Mouse (Mus musculus) heart, adult 2 months (tissue): ENCODE data around the gene Slc25a34. TPM values are rescaled to one million over a fixed set of nuclear protein-coding genes. Genes with fewer than 3 reads are reported as not detected.
A peak's percentile ranks its signal among the peaks of the same experiment; 100 is the strongest.

Source experiments
- DNase-seq, 2 experiments: peaks; one replicate each; pipeline ENCODE4 v3.0.0; 2021
- H3K27ac ChIP-seq: fragments of 200-600 bp; 2 replicates; pipeline ENCODE4 v1.8.1; 2022
- H3K27me3 ChIP-seq: fragments of 200-500 bp; 2 replicates; pipeline ENCODE4 v1.6.1; 2012; ENCODE audit warnings: mild to moderate bottlenecking, low read length, inconsistent platforms, mixed read lengths; ENCODE audit not compliant: control insufficient read depth, insufficient read depth
- H3K36me3 ChIP-seq: fragments of 200-500 bp; 2 replicates; pipeline ENCODE4 v1.6.1; 2012; ENCODE audit warnings: low read length, inconsistent platforms; ENCODE audit not compliant: control insufficient read depth, insufficient read depth
- H3K4me1 ChIP-seq: fragments of 200-500 bp; 2 replicates; pipeline ENCODE4 v1.6.1; 2011; ENCODE audit warnings: low read length; ENCODE audit not compliant: control insufficient read depth, insufficient read depth
- H3K4me3 ChIP-seq: fragments of 200-600 bp; 2 replicates; pipeline ENCODE4 v1.8.1; 2022
- H3K79me2 ChIP-seq: fragments of 200-500 bp; replicated peaks from 2 replicates; pipeline ENCODE4 v1.6.1; 2012; ENCODE audit warnings: mild to moderate bottlenecking, inconsistent platforms, low read length, moderate library complexity, mixed read lengths; ENCODE audit not compliant: control insufficient read depth, insufficient read depth
- H3K9ac ChIP-seq: fragments of 200-500 bp; 2 replicates; pipeline ENCODE4 v1.6.1; 2012; ENCODE audit warnings: low read depth, mild to moderate bottlenecking, control low read depth, inconsistent platforms, low read length, mixed read lengths
- CTCF ChIP-seq: fragments of 200-600 bp; IDR thresholded peaks from 2 replicates; pipeline ENCODE4 v1.8.1; 2022; ENCODE audit warnings: antibody characterized with exemption, mild to moderate bottlenecking, moderate library complexity
- EP300 ChIP-seq: fragments of 200-500 bp; IDR thresholded peaks from 2 replicates; pipeline ENCODE4 v1.6.1; 2011; ENCODE audit warnings: low read depth, low read length, control low read depth; ENCODE audit not compliant: insufficient read depth
- POLR2A ChIP-seq: fragments of 200-500 bp; IDR thresholded peaks from 2 replicates; pipeline ENCODE4 v1.6.1; 2011; ENCODE audit warnings: mild to moderate bottlenecking, low read depth, low read length, control low read depth; ENCODE audit not compliant: insufficient read depth
- WGBS: fragments of 180-500 bp; shearing (Covaris S2); methylation state at CpG from one replicate; pipeline ENCODE4 v1.1.7; 2018; 5-methylcytosine and 5-hydroxymethylcytosine counted together
- intact Hi-C: fragments of 180-260 bp; cut with DNase I; formaldehyde crosslinking; loops from one replicate; pipeline ENCODE4 v1.15.1; 2025
- polyA plus RNA-seq: library from polyadenylated mRNA; depleted of rRNA; stranded (reverse); fragments of >200 nt; gene quantifications from 2 replicates; pipeline ENCODE4 v1.2.3, GENCODE M21; 2012
- total RNA-seq, 2 experiments: library from RNA; stranded (reverse); gene quantifications; 2 replicates each; pipeline ENCODE4 v1.2.3; 2021

Gene Slc25a34
- total and polyA plus RNA-seq, 3 experiments: 118 to 183 (median 132) TPM

DNA sequence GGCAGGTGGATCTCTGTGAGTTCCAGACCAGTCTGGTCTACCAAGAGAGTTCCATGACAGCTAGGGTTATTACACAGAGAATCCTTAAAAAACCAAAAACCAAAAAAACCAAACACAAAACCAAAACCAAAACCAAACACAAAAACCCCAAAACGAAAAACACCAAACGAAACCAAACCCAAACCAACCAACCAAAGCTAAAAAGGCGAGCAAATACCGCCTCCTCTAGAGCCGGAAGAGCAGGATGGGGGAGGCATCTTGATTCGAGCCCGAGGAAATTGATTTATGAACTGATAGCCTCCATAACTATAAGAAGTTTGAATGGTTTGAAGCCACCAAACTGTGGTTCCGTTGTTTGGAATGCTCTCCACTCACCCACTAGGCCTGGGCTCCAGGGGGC, 39.7 kb downstream of the Slc25a34 start:
- Histone ChIP-seq H3K27me3 (no peaks in the 10 kb centered on the region), H3K79me2 (no peaks in the 10 kb centered on the region), H3K4me3 (no peak overlapping the region), H3K4me1 (no peaks in the 10 kb centered on the region), H3K36me3 (peaks cover 4% of the 10 kb centered on the region), H3K9ac (no peak overlapping the region), H3K27ac (no peak overlapping the region)
- TF ChIP-seq POLR2A (no peak), EP300 (no peak), CTCF (no peak)
- no peak for DNase-seq
- intact Hi-C loops: no loop called here
- 86% methylated on average over 8 of the region's 8 CpGs for WGBS

DNA sequence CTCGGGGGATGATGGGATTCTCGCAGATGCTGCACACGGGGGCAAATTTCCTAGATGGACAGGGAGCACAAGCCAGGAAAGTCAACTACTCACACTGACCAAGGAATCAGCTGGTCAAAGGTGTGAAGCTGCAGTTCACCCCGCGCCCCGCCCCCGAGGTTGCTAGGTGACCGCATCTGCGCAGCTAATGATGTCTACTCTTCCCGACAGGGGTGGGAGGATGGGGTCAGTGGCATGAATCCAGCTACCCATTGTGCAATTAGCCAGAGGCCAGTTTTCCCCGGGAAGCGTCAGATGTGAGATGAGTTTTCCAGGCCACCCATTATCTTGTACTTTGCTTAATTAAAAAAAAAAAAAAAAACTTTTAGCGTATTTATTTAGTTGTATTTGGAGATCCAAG, 42.6 kb downstream of the Slc25a34 start:
- H3K4me3 ChIP-seq: no peak overlapping the region
- H3K9ac ChIP-seq: no peak overlapping the region
- H3K36me3 ChIP-seq: peaks cover 3% of the 10 kb centered on the region
- H3K27me3 ChIP-seq: no peaks in the 10 kb centered on the region
- no peak for TF ChIP-seq EP300
- no peak for TF ChIP-seq CTCF
- TF ChIP-seq POLR2A: no peak
- WGBS: 71% methylated on average over 13 of the region's 13 CpGs
- no peaks in the 10 kb centered on the region for H3K4me1 ChIP-seq
- H3K27ac ChIP-seq: no peak overlapping the region
- intact Hi-C loops: no loop called here
- no peak for DNase-seq
- H3K79me2 ChIP-seq: no peaks in the 10 kb centered on the region

DNA sequence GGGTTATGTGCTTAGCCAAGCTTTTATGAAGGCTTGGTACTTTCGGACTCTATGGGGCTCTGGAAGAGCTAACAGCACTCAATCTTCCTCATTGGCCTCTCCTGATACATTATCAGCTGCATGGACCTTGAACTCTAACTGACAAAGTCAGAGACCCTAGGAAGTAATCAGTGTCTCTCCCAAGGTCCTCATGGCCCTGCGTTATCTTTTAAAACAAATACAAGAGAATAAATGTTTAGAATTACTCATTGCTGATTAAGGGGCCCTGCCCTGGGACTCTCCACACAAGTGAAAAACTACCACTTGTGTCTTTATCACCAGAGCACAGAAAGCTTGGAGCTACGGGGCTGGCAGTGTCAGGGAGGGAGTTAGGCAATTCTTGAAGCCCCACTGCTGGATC, 44.8 kb downstream of the Slc25a34 start:
- Histone ChIP-seq H3K79me2 (no peaks in the 10 kb centered on the region), H3K27me3 (no peaks in the 10 kb centered on the region), H3K36me3 (peaks cover 3% of the 10 kb centered on the region), H3K4me3 (no peak overlapping the region), H3K27ac (no peak overlapping the region), H3K4me1 (peaks cover 3% of the 10 kb centered on the region), H3K9ac (no peak overlapping the region)
- 35% methylated on average over 3 of the region's 3 CpGs for WGBS
- no peak for DNase-seq
- intact Hi-C loops: no loop called here
- no peak for TF ChIP-seq CTCF
- no peak for TF ChIP-seq POLR2A
- TF ChIP-seq EP300: no peak

DNA sequence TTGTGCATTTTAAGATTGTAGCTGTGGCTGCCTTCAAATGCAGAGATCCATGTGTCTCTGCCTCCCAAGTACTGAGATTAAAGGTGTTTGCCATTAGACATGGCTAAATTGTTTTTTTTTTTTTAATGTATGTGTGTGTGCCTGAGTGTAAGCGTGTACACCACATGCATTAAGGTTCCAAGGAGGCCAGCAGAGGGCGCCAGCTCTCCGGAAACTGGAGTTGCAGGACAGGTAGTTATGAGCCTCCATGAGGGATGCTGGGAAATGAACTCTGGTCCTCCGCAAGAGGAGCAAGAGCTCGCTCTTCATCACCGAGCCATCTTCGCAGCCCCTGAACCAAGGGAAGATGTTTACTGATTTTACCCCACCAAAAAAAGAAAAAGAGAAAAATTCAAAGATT, 46.7 kb downstream of the Slc25a34 start:
- no peak overlapping the region for H3K9ac ChIP-seq
- no peaks in the 10 kb centered on the region for H3K79me2 ChIP-seq
- peaks cover 7% of the 10 kb centered on the region for H3K4me1 ChIP-seq
- no peaks in the 10 kb centered on the region for H3K27me3 ChIP-seq
- WGBS: 98% methylated on average over 7 of the region's 7 CpGs
- H3K36me3 ChIP-seq: peaks cover 3% of the 10 kb centered on the region
- intact Hi-C loops: no loop called here
- no peak overlapping the region for H3K4me3 ChIP-seq
- H3K27ac ChIP-seq: no peak overlapping the region
- DNase-seq: no peak
- TF ChIP-seq POLR2A (no peak), EP300 (no peak), CTCF (peak; percentile 35)

DNA sequence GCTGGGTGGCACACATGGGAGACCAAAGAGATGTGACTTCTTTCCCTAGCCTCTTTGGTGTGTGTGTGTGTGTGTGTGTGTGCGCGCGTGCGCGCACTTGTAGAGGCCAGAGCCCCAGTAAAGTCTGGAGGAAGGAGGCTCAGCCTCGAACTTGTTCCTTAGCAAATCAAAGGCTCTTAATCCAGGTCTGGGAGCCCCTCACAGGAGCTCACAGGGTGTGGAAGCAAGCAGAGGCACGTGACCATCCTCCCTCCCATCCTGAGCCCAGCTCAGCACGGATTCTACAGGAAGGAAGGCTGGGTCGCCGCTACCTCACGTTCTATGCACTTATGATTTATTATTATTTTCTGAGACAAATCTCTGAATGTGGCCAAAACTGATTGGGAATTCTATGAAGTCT, 47.2 kb downstream of the Slc25a34 start:
- TF ChIP-seq CTCF: no peak
- TF ChIP-seq POLR2A: no peak
- TF ChIP-seq EP300: no peak
- no peak for DNase-seq
- Histone ChIP-seq H3K9ac (no peak overlapping the region), H3K27ac (no peak overlapping the region), H3K79me2 (no peaks in the 10 kb centered on the region), H3K36me3 (peaks cover 3% of the 10 kb centered on the region), H3K4me1 (peaks cover 8% of the 10 kb centered on the region), H3K4me3 (no peak overlapping the region), H3K27me3 (no peaks in the 10 kb centered on the region)
- intact Hi-C loops: no loop called here
- 76% methylated on average over 11 of the region's 11 CpGs for WGBS

DNA sequence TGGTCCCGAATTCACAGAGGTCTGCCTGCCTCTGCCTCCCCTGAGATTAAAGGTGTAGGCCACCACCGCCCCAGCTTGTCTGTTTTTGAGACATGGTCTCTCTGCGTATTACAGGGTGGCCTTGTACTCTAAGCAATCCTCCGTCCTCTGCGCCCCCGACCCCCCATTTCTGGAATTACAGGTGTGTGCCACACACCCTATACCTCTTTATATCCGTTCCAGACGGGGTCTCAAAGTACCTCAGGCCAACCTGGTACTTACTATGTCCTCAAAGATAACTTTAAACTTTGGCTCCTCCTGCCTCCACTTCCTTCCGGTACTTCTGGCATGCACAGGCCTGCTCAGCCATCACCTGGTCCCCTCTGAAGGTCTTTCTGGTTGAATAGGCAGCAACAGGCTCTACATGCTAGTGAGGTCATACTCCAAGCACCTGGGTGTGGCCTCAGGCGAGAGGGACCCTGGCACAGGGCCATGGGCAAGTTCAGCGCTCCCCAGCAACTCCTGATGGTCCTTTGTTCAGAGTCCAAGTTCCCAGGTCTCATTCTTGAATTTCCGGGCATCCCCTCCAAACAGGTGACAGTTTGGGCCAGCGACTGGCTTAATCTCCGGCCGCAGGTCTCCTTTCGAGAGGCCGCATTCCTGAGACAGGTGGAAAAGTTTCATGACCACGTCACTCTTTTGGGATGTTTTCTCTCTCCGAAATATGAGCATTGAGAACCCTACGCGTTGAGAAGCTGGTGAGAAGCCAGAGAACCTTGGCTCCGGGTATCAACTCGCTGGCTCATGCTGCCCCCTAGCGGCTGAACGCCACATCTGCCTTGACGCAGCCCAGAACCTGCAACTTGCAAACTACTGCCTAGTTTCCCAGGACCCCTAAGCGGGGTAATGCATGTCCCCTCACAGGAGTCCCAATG, 48.6 kb downstream of the Slc25a34 start:
- peaks cover 16% of the 10 kb centered on the region for H3K4me1 ChIP-seq
- TF ChIP-seq CTCF (peak; percentile 100), POLR2A (no peak; the same call in 1 of the 2 replicates), EP300 (peak; percentile 96)
- H3K79me2 ChIP-seq: no peaks in the 10 kb centered on the region
- peak overlapping the region; percentile 9; the same call in 1 of the 2 replicates for H3K4me3 ChIP-seq
- peaks cover 3% of the 10 kb centered on the region; the same call in 1 of the 2 replicates for H3K36me3 ChIP-seq
- peak overlapping the region; percentile 45 for H3K27ac ChIP-seq
- no peaks in the 10 kb centered on the region for H3K27me3 ChIP-seq
- intact Hi-C loops: loop anchor here (1.0 to 2.0 kb wide), 4 partner anchors 16 to 171 kb away; partner anchors contain the start of gene Spen
- no peak overlapping the region for H3K9ac ChIP-seq
- peak; percentile 85 to 90 for DNase-seq
- WGBS: 33% methylated on average over 27 of the region's 27 CpGs
